Mouse (Mus musculus) CH12.LX (cell line): ENCODE measurements around the gene Cd200r3. TPM values are rescaled to one million over a fixed set of nuclear protein-coding genes. Genes with fewer than 3 reads are reported as not detected.

Experiments used
- DNase-seq: peaks from one replicate; pipeline ENCODE4 v3.0.0-alpha.2; 2013; ENCODE audit errors: extremely low read depth
- H3K27ac ChIP-seq: 2 replicates; pipeline ENCODE4 v1.5.1; 2012; ENCODE audit warnings: low read depth, mild to moderate bottlenecking, control low read depth, moderate library complexity; ENCODE audit not compliant: insufficient read depth
- H3K27me3 ChIP-seq: replicated peaks from 2 replicates; pipeline ENCODE3; 2012; ENCODE audit warnings: inconsistent platforms
- H3K36me3 ChIP-seq, 2 experiments: replicated peaks in 1 of 2; 2 replicates each; pipeline versions ENCODE3 to v1.6.1; 2012; ENCODE audit warnings: inconsistent platforms in 1 of 2, low read length in 1 of 2, mild to moderate bottlenecking in 1 of 2, mixed read lengths in 1 of 2, moderate library complexity in 1 of 2; ENCODE audit not compliant: control insufficient read depth in 1 of 2, insufficient read depth in 1 of 2
- H3K4me1 ChIP-seq, 2 experiments: 2 replicates each; pipeline ENCODE4 v1.6.1; 2012; ENCODE audit warnings: inconsistent platforms in 1 of 2, moderate library complexity in 1 of 2; ENCODE audit not compliant: insufficient read depth in 2 of 2, control insufficient read depth in 1 of 2
- H3K4me2 ChIP-seq: 2 replicates; pipeline ENCODE4 v1.6.1; 2012; ENCODE audit warnings: low read depth, mild to moderate bottlenecking, control low read depth; ENCODE audit not compliant: poor library complexity, insufficient read depth, severe bottlenecking
- H3K4me3 ChIP-seq, 3 experiments: fragments of 150-350 bp in 1 of 3; sonication (generic) in 1 of 3; replicated peaks in 1 of 3; 2 replicates each; pipeline versions ENCODE3 to v1.5.1; 2011 to 2012; ENCODE audit warnings: low read depth in 2 of 3, low read length in 2 of 3, mild to moderate bottlenecking in 2 of 3, moderate library complexity in 2 of 3, control low read depth in 1 of 3, improper control_type of control experiment in 1 of 3, inconsistent platforms in 1 of 3, mixed read lengths in 1 of 3; ENCODE audit not compliant: poor library complexity in 1 of 3
- H3K79me2 ChIP-seq: replicated peaks from 2 replicates; pipeline ENCODE4 v1.6.1; 2012; ENCODE audit warnings: mild to moderate bottlenecking, moderate library complexity; ENCODE audit not compliant: control insufficient read depth, poor library complexity, insufficient read depth, severe bottlenecking; ENCODE audit errors: extremely low read depth
- H3K9ac ChIP-seq: 2 replicates; pipeline ENCODE4 v1.6.1; 2012; ENCODE audit warnings: low read depth, mild to moderate bottlenecking, control low read depth, moderate library complexity; ENCODE audit not compliant: insufficient read depth
- H3K9me3 ChIP-seq: replicated peaks from 2 replicates; pipeline ENCODE3; 2012; ENCODE audit warnings: low read length, inconsistent platforms, mixed read lengths
- CHD1 ChIP-seq: IDR thresholded peaks from 2 replicates; pipeline ENCODE4 v1.6.1; 2012; ENCODE audit warnings: low read depth, low read length, improper control_type of control experiment, inconsistent platforms
- CTCF ChIP-seq, 2 experiments: IDR thresholded peaks in 1 of 2; conservative IDR thresholded peaks in 1 of 2; 2 replicates each; pipeline ENCODE4 v1.5.1; 2011 to 2012; ENCODE audit warnings: low read depth in 2 of 2, low read length in 2 of 2, improper control_type of control experiment in 1 of 2, inconsistent platforms in 1 of 2, mild to moderate bottlenecking in 1 of 2, moderate library complexity in 1 of 2
- ELF1 ChIP-seq: IDR thresholded peaks from 2 replicates; pipeline ENCODE4 v1.6.1; 2014; ENCODE audit warnings: low read depth, mild to moderate bottlenecking, inconsistent platforms, low read length, improper control_type of control experiment
- EP300 ChIP-seq: IDR thresholded peaks from 2 replicates; pipeline ENCODE4 v1.6.1; 2011; ENCODE audit warnings: low read length, improper control_type of control experiment
- GABPA ChIP-seq: IDR thresholded peaks from 2 replicates; pipeline ENCODE4 v1.6.1; 2012; ENCODE audit warnings: low read depth, low read length, improper control_type of control experiment, inconsistent platforms; ENCODE audit not compliant: insufficient replicate concordance
- HCFC1 ChIP-seq: IDR thresholded peaks from 2 replicates; pipeline ENCODE4 v1.6.1; 2012; ENCODE audit warnings: low read depth, mild to moderate bottlenecking, inconsistent platforms, low read length, improper control_type of control experiment
- IRF4 ChIP-seq: IDR thresholded peaks from 2 replicates; pipeline ENCODE4 v1.6.1; 2014; ENCODE audit warnings: low read depth, mild to moderate bottlenecking, inconsistent platforms, low read length, improper control_type of control experiment
- KAT2A ChIP-seq: IDR thresholded peaks from 2 replicates; pipeline ENCODE4 v1.6.1; 2012; ENCODE audit warnings: low read length, improper control_type of control experiment, inconsistent platforms; ENCODE audit not compliant: insufficient replicate concordance
- MAFK ChIP-seq: IDR thresholded peaks from 2 replicates; pipeline ENCODE4 v1.6.1; 2011; ENCODE audit warnings: low read length, improper control_type of control experiment; ENCODE audit not compliant: insufficient replicate concordance
- MAX ChIP-seq: IDR thresholded peaks from 2 replicates; pipeline ENCODE4 v1.6.1; 2011; ENCODE audit warnings: low read length, improper control_type of control experiment
- MAZ ChIP-seq: IDR thresholded peaks from 2 replicates; pipeline ENCODE4 v1.6.1; 2012; ENCODE audit warnings: low read depth, mild to moderate bottlenecking, inconsistent platforms, low read length, improper control_type of control experiment, moderate library complexity
- MEF2A ChIP-seq: IDR thresholded peaks from 2 replicates; pipeline ENCODE4 v1.6.1; 2014; ENCODE audit warnings: low read depth, mild to moderate bottlenecking, inconsistent platforms, low read length, improper control_type of control experiment, borderline replicate concordance
- MXI1 ChIP-seq: IDR thresholded peaks from 2 replicates; pipeline ENCODE4 v1.6.1; 2011; ENCODE audit warnings: mild to moderate bottlenecking, low read depth, low read length, improper control_type of control experiment
- MYC ChIP-seq: IDR thresholded peaks from 2 replicates; pipeline ENCODE4 v1.6.1; 2011; ENCODE audit warnings: low read depth, mild to moderate bottlenecking, improper control_type of control experiment, low read length
- NELFE ChIP-seq: IDR thresholded peaks from 2 replicates; pipeline ENCODE4 v1.6.1; 2011; ENCODE audit warnings: low read depth, low read length, improper control_type of control experiment
- NRF1 ChIP-seq: IDR thresholded peaks from 2 replicates; pipeline ENCODE4 v1.6.1; 2014; ENCODE audit warnings: low read depth, mild to moderate bottlenecking, inconsistent platforms, low read length, improper control_type of control experiment, moderate library complexity
- POLR2A ChIP-seq: IDR thresholded peaks from 2 replicates; pipeline ENCODE4 v1.6.1; 2011; ENCODE audit warnings: low read depth, mild to moderate bottlenecking, improper control_type of control experiment, low read length
- POLR2AphosphoS2 ChIP-seq: IDR thresholded peaks from 2 replicates; pipeline ENCODE4 v1.6.1; 2011; ENCODE audit warnings: low read depth, low read length, improper control_type of control experiment
- RAD21 ChIP-seq: IDR thresholded peaks from 2 replicates; pipeline ENCODE4 v1.6.1; 2011; ENCODE audit warnings: low read depth, mild to moderate bottlenecking, low read length, improper control_type of control experiment, moderate library complexity
- RCOR1 ChIP-seq: conservative IDR thresholded peaks from 2 replicates; pipeline ENCODE4 v1.6.1; 2012; ENCODE audit warnings: low read depth, mild to moderate bottlenecking, inconsistent platforms, low read length, improper control_type of control experiment
- SIN3A ChIP-seq: IDR thresholded peaks from 2 replicates; pipeline ENCODE4 v1.6.1; 2012; ENCODE audit warnings: low read length, improper control_type of control experiment, inconsistent platforms
- SMC3 ChIP-seq: IDR thresholded peaks from 2 replicates; pipeline ENCODE4 v1.6.1; 2011; ENCODE audit warnings: low read depth, low read length, improper control_type of control experiment
- TBP ChIP-seq: conservative IDR thresholded peaks from 2 replicates; pipeline ENCODE4 v1.6.1; 2011; ENCODE audit warnings: low read depth, low read length, improper control_type of control experiment
- TCF12 ChIP-seq: IDR thresholded peaks from 2 replicates; pipeline ENCODE4 v1.6.1; 2014; ENCODE audit warnings: low read depth, mild to moderate bottlenecking, inconsistent platforms, low read length, improper control_type of control experiment
- UBTF ChIP-seq: IDR thresholded peaks from 2 replicates; pipeline ENCODE4 v1.6.1; 2012; ENCODE audit warnings: low read depth, mild to moderate bottlenecking, inconsistent platforms, low read length, improper control_type of control experiment, moderate library complexity
- USF1 ChIP-seq: IDR thresholded peaks from 2 replicates; pipeline ENCODE4 v1.6.1; 2014; ENCODE audit warnings: low read depth, mild to moderate bottlenecking, inconsistent platforms, low read length, improper control_type of control experiment
- USF2 ChIP-seq: conservative IDR thresholded peaks from 2 replicates; pipeline ENCODE4 v1.6.1; 2011; ENCODE audit warnings: low read depth, low read length, improper control_type of control experiment
- ZC3H11A ChIP-seq: IDR thresholded peaks from 2 replicates; pipeline ENCODE4 v1.6.1; 2012; ENCODE audit warnings: low read depth, mild to moderate bottlenecking, inconsistent platforms, low read length, improper control_type of control experiment
- ZKSCAN1 ChIP-seq: IDR thresholded peaks from 2 replicates; pipeline ENCODE4 v1.6.1; 2012; ENCODE audit warnings: low read depth, inconsistent platforms, low read length, improper control_type of control experiment, borderline replicate concordance
- ZMIZ1 ChIP-seq: IDR thresholded peaks from 2 replicates; pipeline ENCODE4 v1.6.1; 2012; ENCODE audit warnings: low read depth, mild to moderate bottlenecking, inconsistent platforms, low read length, improper control_type of control experiment
- ZNF384 ChIP-seq: IDR thresholded peaks from 2 replicates; pipeline ENCODE4 v1.6.1; 2012; ENCODE audit warnings: low read depth, low read length, improper control_type of control experiment, inconsistent platforms
- dilution Hi-C: fragments of 300-500 bp; cut with MboI; formaldehyde crosslinking; loops from 2 replicates; pipeline ENCODE4 v1.14.3; 2020; ENCODE audit warnings: low sequenced_read_pairs; ENCODE audit not compliant: extremely low pct_unique_long_range_greater_than_20kb, extremely low pct_ligation_motif_present
- in situ Hi-C: fragments of 300-500 bp; cut with MboI; formaldehyde crosslinking; loops from 3 replicates; pipeline ENCODE4 v1.14.3; 2019; ENCODE audit warnings: low sequenced_read_pairs, low pct_ligation_motif_present, low pct_unique_long_range_greater_than_20kb, mixed read lengths
- polyA plus RNA-seq: library from polyadenylated mRNA; unstranded; fragments of >175 nt; gene quantifications from 2 replicates; pipeline ENCODE4 v1.2.1, GENCODE M21; 2012; ENCODE audit warnings: low read depth; ENCODE audit not compliant: insufficient read length
- total RNA-seq, 2 experiments: library from RNA; depleted of rRNA; stranded (reverse); fragments of 300-350 nt in 1 of 2; fragments of >200 nt in 1 of 2; gene quantifications; 2 replicates each; pipeline ENCODE4 v1.2.3; 2012 to 2014

Gene Cd200r3
- total and polyA plus RNA-seq, 3 experiments = 5.0 to 17.6 (median 6.9) TPM

GRCm38 (mm10) chr16:45004443-45004842, 61.0 kb downstream of the Cd200r3 start:
- Histone ChIP-seq H3K4me2 (peak overlapping the region; percentile 8; the same call in 1 of the 2 replicates), H3K4me1 (peaks cover 10 to 61% of the 10 kb centered on the region in 2 experiments), H3K27me3 (no peaks in the 10 kb centered on the region), H3K36me3 (no peaks in the 10 kb centered on the region), H3K79me2 (no peaks in the 10 kb centered on the region), H3K27ac (peak overlapping the region; percentile 34; the same call in 1 of the 2 replicates), H3K9me3 (no peaks in the 10 kb centered on the region), H3K9ac (peak overlapping the region; percentile 20), H3K4me3 (no peak overlapping the region)
- TF ChIP-seq HCFC1 (no peak), USF1 (no peak), CHD1 (no peak), MAX (no peak), ZKSCAN1 (no peak), POLR2AphosphoS2 (no peak), NELFE (no peak), EP300 (peak; percentile 46; the same call in 1 of the 2 replicates), SMC3 (no peak), MAFK (no peak), KAT2A (no peak), MAZ (no peak), SIN3A (no peak), USF2 (no peak), ZMIZ1 (no peak), POLR2A (peak; percentile 40; the same call in 1 of the 2 replicates), RAD21 (no peak), IRF4 (peak; percentile 54; the same call in 1 of the 2 replicates), ZC3H11A (no peak), TCF12 (no peak)
- DNase-seq = peak; percentile 75
- in situ Hi-C loops = no loop called here
- dilution Hi-C loops = no loop called here

GRCm38 (mm10) chr16:45005280-45005679, 61.8 kb downstream of the Cd200r3 start:
- H3K79me2 ChIP-seq = no peaks in the 10 kb centered on the region
- no peaks in the 10 kb centered on the region for H3K27me3 ChIP-seq
- no peaks in the 10 kb centered on the region for H3K9me3 ChIP-seq
- peak overlapping the region; percentile 5; the same call in 1 of the 2 replicates for H3K27ac ChIP-seq
- H3K4me3 ChIP-seq = no peak overlapping the region
- in situ Hi-C loops (no loop called here), dilution Hi-C loops (no loop called here)
- H3K36me3 ChIP-seq = no peaks in the 10 kb centered on the region
- H3K4me2 ChIP-seq = peak overlapping the region; percentile 23; the same call in 1 of the 2 replicates
- peaks cover 9 to 52% of the 10 kb centered on the region in 2 experiments for H3K4me1 ChIP-seq
- H3K9ac ChIP-seq = no peak overlapping the region
- peak; percentile 89 for DNase-seq
- no peak for TF ChIP-seq CHD1
- TF ChIP-seq TCF12 = peak; percentile 78
- TF ChIP-seq ELF1 = peak; percentile 53; the same call in 1 of the 2 replicates
- no peak for TF ChIP-seq UBTF
- no peak for TF ChIP-seq ZKSCAN1
- TF ChIP-seq SMC3 = no peak
- no peak for TF ChIP-seq RCOR1
- TF ChIP-seq MXI1 = peak; percentile 49; the same call in 1 of the 2 replicates
- TF ChIP-seq MEF2A = peak; percentile 61
- TF ChIP-seq MAFK = 0 out of 2 replicates have a peak, but pooled peaks have one; percentile 51
- TF ChIP-seq EP300 = peak; percentile 90
- TF ChIP-seq NRF1 = no peak
- TF ChIP-seq MAX = peak; percentile 93
- TF ChIP-seq ZNF384 = no peak
- TF ChIP-seq TBP = no peak; the same call in 1 of the 2 replicates
- no peak for TF ChIP-seq USF2
- no peak for TF ChIP-seq ZC3H11A
- peak; percentile 91 for TF ChIP-seq MYC
- no peak for TF ChIP-seq CTCF (conservative IDR thresholded peaks at IDR 0.05 in 1 of 2, IDR thresholded peaks at IDR 0.05 in 1 of 2; ENCODE audit: low read depth in 2 of 2, low read length in 2 of 2)
- peak; percentile 76; the same call in 1 of the 2 replicates for TF ChIP-seq SIN3A
- TF ChIP-seq GABPA = no peak
- no peak; the same call in none of the 2 replicates for TF ChIP-seq RAD21
- no peak for TF ChIP-seq POLR2A
- TF ChIP-seq NELFE = no peak
